Mouse (Mus musculus) adrenal gland (tissue): Measurements from ENCODE around the gene Ypel3.

ENCODE experiments used
- intact Hi-C: fragments of 180-260 bp; cut with DNase I; formaldehyde crosslinking; loops from one replicate; pipeline ENCODE4 v1.15.1; 2025

Ypel3 gene

GRCm38 (mm10) chr7:126807405-126807804 is 30.6 kb downstream of the Ypel3 start:
- intact Hi-C loops = no loop called here

GRCm38 (mm10) chr7:126808703-126809455 is 32.1 kb downstream of the Ypel3 start:
- intact Hi-C loops = no loop called here

- intact Hi-C loops = no loop called here
Observed at GRCm38 (mm10) chr7:126809723-126810369, 33.1 kb downstream of the Ypel3 start.

- intact Hi-C loops = no loop called here
Observed at GRCm38 (mm10) chr7:126815726-126816222, 39.0 kb downstream of the Ypel3 start.

GRCm38 (mm10) chr7:126816494-126816893 is 39.7 kb downstream of the Ypel3 start:
- intact Hi-C loops = no loop called here

- intact Hi-C loops = no loop called here
Observed at GRCm38 (mm10) chr7:126817595-126817994, 40.8 kb downstream of the Ypel3 start.

GRCm38 (mm10) chr7:126818818-126819217 is 42.1 kb downstream of the Ypel3 start:
- intact Hi-C loops = no loop called here

- intact Hi-C loops = loop anchor here (2.0 kb wide), 1 partner anchor 289 kb away; no protein-coding TSS in a partner anchor
Observed at GRCm38 (mm10) chr7:126821835-126822511, 45.2 kb downstream of the Ypel3 start.

- intact Hi-C loops = loop anchor here (2.0 kb wide), 1 partner anchor 288 kb away; no protein-coding TSS in a partner anchor
Observed at GRCm38 (mm10) chr7:126822741-126823140, 46.0 kb downstream of the Ypel3 start.

- intact Hi-C loops = loop anchor here (2.0 kb wide), 1 partner anchor 288 kb away; no protein-coding TSS in a partner anchor
Observed at GRCm38 (mm10) chr7:126823202-126823711, 46.5 kb downstream of the Ypel3 start.

GRCm38 (mm10) chr7:126823940-126824339 is 47.2 kb downstream of the Ypel3 start:
- intact Hi-C loops = loop anchor here (2.0 kb wide), 1 partner anchor 287 kb away; no protein-coding TSS in a partner anchor

GRCm38 (mm10) chr7:126825403-126825802 is 48.6 kb downstream of the Ypel3 start:
- intact Hi-C loops = no loop called here

GRCm38 (mm10) chr7:126825952-126826351 is 49.2 kb downstream of the Ypel3 start:
- intact Hi-C loops = no loop called here
